Mouse (Mus musculus): ENCODE results near the gene Sept1. TPM values are rescaled to one million over a fixed set of nuclear protein-coding genes. Genes with fewer than 3 reads are reported as not detected.

Gene Sept1
- polyA plus RNA-seq, 1 experiment from 2014 or later: 11.6 TPM

DNA sequence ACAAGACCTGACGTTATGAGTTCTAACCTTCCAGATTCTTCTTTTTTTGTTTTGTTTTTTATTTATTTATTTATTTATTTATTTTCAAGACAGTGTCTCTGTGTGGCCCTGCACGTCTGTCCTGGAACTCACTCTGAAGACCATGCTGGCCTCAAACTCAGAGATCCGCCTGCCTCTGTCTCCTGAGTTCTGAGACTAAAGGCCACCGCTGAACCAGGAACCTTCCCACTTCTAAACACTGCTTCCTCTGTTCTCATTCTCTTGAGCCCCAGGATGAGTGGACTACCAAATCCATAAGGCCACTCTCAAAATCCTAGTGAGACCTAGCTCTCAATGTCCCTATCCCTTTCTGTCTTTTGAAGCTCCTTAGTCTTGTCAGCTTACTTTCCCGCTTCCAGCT, 23.1 kb downstream of the Sept1 start:
- no peaks in the 10 kb centered on the region for H3K9me3 ChIP-seq (ENCODE audit: control insufficient read depth, low read length)
- peak overlapping the region; percentile 67 for H3K4me2 ChIP-seq (ENCODE audit: low read length)
- H3K4me1 ChIP-seq (ENCODE audit: control insufficient read depth, insufficient read depth, low read length): peaks cover 27% of the 10 kb centered on the region
- H3K4me3 ChIP-seq (replicated peaks; ENCODE audit: low read depth, low read length): peak overlapping the region; percentile 35; the same call in 1 of the 2 replicates
- H3K27me3 ChIP-seq (ENCODE audit: control insufficient read depth, insufficient read depth, low read length): no peaks in the 10 kb centered on the region; the same call in 1 of the 2 replicates
- H3K36me3 ChIP-seq (ENCODE audit: control insufficient read depth, insufficient read depth, low read length): 0 out of 2 replicates have a peak, but pooled peaks cover 3% of the 10 kb centered on the region
- no peak overlapping the region for H3K9ac ChIP-seq (replicated peaks; ENCODE audit: low read length)
- peak overlapping the region; percentile 83; the same call in 1 of the 2 replicates for H3K27ac ChIP-seq (replicated peaks; ENCODE audit: low read depth, low read length)
- ATAC-seq (ENCODE audit: low FRiP score, low TSS enrichment) (no peak), DNase-seq (no peak)
- WGBS: 81% methylated on average over 5 of the region's 5 CpGs

DNA sequence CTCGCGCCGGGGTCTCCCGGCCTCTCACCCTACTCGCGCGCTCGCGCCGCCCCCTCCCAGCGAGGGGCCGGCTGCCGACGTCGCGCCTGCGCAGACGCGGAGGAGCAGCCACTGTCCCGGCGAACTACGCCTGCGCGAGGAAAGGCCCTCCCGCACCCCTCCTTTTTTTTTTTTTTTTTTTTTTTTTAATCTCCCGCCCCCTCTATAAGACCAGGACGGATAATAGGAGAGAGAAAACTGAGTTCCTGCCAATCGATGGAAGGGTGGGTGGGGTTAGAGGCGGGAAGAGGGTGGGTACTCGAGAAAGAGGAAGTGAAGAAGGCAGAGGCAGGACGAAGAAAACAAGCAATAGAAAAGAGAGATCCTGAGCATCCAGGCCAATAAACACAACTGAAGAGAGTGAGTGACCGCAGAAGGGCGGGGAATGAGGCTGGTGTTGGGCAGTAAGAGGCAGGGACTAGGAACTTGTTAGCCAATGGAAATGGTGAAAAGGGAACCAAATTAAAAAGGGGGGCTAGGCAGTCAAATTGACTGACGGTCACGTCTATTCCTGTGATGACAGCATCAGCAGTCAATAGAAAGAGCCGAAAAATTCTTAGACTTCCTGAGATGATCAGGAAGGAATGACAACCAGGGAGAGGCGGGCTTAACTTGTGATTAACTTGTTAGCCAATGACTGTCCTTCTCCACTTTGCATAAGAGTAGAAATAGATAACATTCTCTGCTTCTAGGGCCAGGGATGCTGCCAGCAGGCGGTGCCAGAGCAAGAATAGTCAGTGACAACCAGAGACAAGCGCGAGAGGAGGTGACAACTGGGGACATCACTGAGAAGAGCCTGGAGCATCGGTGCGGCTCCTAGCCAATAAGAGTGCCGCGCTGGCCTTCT, 24.1 kb downstream of the Sept1 start, which contains the start of gene Mylpf:
Gene Mylpf, plus strand, starts transcription at position 338 of the 886 bp plus-strand sequence.
- Histone ChIP-seq H3K4me3 (replicated peaks; ENCODE audit: low read depth, low read length) (peak within 1 kb of the TSS; percentile 94), H3K36me3 (ENCODE audit: control insufficient read depth, insufficient read depth, low read length) (peaks cover 10% of the 10 kb centered on the region; the same call in 1 of the 2 replicates), H3K9ac (replicated peaks; ENCODE audit: low read length) (peak within 1 kb of the TSS; percentile 89), H3K27ac (replicated peaks; ENCODE audit: low read depth, low read length) (peak within 1 kb of the TSS; percentile 86), H3K4me1 (ENCODE audit: control insufficient read depth, insufficient read depth, low read length) (peaks cover 30% of the 10 kb centered on the region), H3K27me3 (ENCODE audit: control insufficient read depth, insufficient read depth, low read length) (no peaks in the 10 kb centered on the region; the same call in 1 of the 2 replicates), H3K9me3 (ENCODE audit: control insufficient read depth, low read length) (no peaks in the 10 kb centered on the region), H3K4me2 (ENCODE audit: low read length) (peak within 1 kb of the TSS; percentile 99)
- under 1% methylated on average over 44 of the region's 44 CpGs for WGBS
- peak; percentile 93 for ATAC-seq (ENCODE audit: low FRiP score, low TSS enrichment)
- DNase-seq: peak; percentile 98

DNA sequence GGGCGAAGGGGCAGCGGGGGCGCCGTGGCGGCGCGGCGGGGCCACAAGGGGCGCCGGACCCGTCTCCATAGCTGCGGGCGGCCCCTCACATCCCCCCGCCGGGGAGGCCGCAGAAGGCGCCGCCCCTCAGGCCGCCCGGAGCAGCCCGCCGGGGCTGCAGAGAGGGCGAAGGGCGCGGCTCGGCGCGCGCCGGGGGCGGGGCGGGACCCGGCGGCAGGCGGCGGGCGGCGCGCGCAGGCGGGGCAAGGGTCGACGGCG, 24.7 kb downstream of the Sept1 start, which contains the start of gene Tbc1d10b:
Gene Tbc1d10b, minus strand, starts transcription at position 174 of the 258 bp plus-strand sequence.
- H3K4me1 ChIP-seq (ENCODE audit: control insufficient read depth, insufficient read depth, low read length): peaks cover 30% of the 10 kb centered on the region
- H3K9me3 ChIP-seq (ENCODE audit: control insufficient read depth, low read length): no peaks in the 10 kb centered on the region
- peak within 1 kb of the TSS; percentile 99 for H3K4me2 ChIP-seq (ENCODE audit: low read length)
- no peaks in the 10 kb centered on the region for H3K27me3 ChIP-seq (ENCODE audit: control insufficient read depth, insufficient read depth, low read length)
- DNase-seq (no peak), ATAC-seq (ENCODE audit: low FRiP score, low TSS enrichment) (peak; percentile 40)
- H3K36me3 ChIP-seq (ENCODE audit: control insufficient read depth, insufficient read depth, low read length): peaks cover 15% of the 10 kb centered on the region
- under 1% methylated on average over 39 of the region's 44 CpGs for WGBS
- H3K27ac ChIP-seq (replicated peaks; ENCODE audit: low read depth, low read length): peak within 1 kb of the TSS; percentile 86
- H3K4me3 ChIP-seq (replicated peaks; ENCODE audit: low read depth, low read length): peak within 1 kb of the TSS; percentile 94
- peak within 1 kb of the TSS; percentile 89 for H3K9ac ChIP-seq (replicated peaks; ENCODE audit: low read length)

DNA sequence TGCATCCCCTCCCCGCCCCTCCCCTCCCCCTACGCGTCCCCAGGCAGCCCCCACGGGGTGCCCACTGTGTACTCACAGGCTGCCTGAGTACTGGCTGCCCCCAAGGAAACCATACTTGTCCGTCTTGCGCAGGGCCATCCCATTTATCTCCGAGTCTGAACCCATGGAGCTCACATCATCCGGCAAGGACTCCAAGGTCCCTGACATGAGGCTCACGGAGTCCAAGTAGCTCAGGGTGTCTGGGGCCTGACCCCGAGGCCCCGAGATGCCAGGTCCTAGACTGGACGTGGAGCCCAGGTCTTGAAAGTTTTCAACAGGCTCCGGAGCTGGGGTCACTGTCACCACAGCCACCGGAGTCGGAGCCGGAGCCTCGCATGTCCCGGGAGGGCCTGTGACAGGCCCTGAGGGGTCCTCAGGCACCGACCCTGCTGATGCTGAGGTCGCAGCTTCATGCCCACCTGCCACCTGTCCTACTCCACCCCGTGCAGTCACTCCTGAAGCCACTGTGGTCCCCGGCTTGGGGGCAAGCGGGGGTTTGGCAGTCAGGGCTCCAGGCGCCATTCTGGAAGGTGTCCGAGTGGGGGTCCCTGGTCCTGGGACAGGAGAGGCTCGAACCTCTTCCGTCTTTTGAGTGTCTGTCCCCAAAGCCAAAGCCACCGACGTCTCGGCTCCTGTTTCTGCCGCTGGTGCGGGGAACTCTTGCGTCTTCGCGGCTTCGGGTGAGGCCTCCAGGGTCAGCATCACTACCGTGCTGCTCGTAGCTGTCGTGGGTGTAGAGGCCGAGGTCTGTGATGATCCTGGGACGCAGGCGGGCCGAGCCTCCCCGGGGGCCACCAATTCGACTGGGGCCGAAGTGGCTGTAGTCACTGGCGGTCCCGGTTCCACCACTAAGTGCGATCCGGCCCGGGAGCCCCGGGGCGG, 25.3 kb downstream of the Sept1 start:
- Histone ChIP-seq H3K36me3 (ENCODE audit: control insufficient read depth, insufficient read depth, low read length) (peaks cover 21% of the 10 kb centered on the region), H3K27me3 (ENCODE audit: control insufficient read depth, insufficient read depth, low read length) (no peaks in the 10 kb centered on the region), H3K4me3 (replicated peaks; ENCODE audit: low read depth, low read length) (peak overlapping the region; percentile 94), H3K4me1 (ENCODE audit: control insufficient read depth, insufficient read depth, low read length) (peaks cover 30% of the 10 kb centered on the region), H3K27ac (replicated peaks; ENCODE audit: low read depth, low read length) (peak overlapping the region; percentile 86), H3K9ac (replicated peaks; ENCODE audit: low read length) (peak overlapping the region; percentile 89), H3K4me2 (ENCODE audit: low read length) (peak overlapping the region; percentile 99), H3K9me3 (ENCODE audit: control insufficient read depth, low read length) (no peaks in the 10 kb centered on the region)
- ATAC-seq (ENCODE audit: low FRiP score, low TSS enrichment): peak; percentile 9; the same call in 1 of the 2 replicates
- peak; percentile 27 for DNase-seq
- under 1% methylated on average over 52 of the region's 53 CpGs for WGBS

DNA sequence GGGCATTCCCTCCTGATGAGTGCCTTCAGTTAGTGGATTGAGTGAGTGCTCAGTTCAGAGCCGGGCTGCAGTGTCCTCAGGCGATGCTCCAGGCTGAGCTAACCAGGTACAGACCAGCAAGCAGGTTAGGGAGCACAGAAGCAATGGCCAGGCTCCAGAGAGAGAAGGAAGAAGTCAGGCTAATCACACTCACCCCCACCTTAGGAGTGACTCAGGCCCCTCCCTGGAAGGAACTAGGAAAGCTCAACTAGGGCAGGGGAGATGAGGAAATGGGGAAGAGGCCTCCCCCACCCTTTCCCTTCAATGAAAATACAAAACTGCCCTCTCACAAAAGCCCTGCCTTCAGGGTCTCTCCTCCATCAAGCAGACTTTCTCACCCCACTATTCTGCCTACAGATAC, 26.3 kb downstream of the Sept1 start:
- Histone ChIP-seq H3K36me3 (ENCODE audit: control insufficient read depth, insufficient read depth, low read length) (peaks cover 28% of the 10 kb centered on the region), H3K4me3 (replicated peaks; ENCODE audit: low read depth, low read length) (peak overlapping the region; percentile 94), H3K9me3 (ENCODE audit: control insufficient read depth, low read length) (no peaks in the 10 kb centered on the region), H3K4me2 (ENCODE audit: low read length) (peak overlapping the region; percentile 99), H3K4me1 (ENCODE audit: control insufficient read depth, insufficient read depth, low read length) (peaks cover 30% of the 10 kb centered on the region), H3K27ac (replicated peaks; ENCODE audit: low read depth, low read length) (no peak overlapping the region), H3K27me3 (ENCODE audit: control insufficient read depth, insufficient read depth, low read length) (no peaks in the 10 kb centered on the region), H3K9ac (replicated peaks; ENCODE audit: low read length) (peak overlapping the region; percentile 89)
- 58% methylated on average over 2 of the region's 2 CpGs for WGBS
- DNase-seq: no peak
- ATAC-seq (ENCODE audit: low FRiP score, low TSS enrichment): no peak

DNA sequence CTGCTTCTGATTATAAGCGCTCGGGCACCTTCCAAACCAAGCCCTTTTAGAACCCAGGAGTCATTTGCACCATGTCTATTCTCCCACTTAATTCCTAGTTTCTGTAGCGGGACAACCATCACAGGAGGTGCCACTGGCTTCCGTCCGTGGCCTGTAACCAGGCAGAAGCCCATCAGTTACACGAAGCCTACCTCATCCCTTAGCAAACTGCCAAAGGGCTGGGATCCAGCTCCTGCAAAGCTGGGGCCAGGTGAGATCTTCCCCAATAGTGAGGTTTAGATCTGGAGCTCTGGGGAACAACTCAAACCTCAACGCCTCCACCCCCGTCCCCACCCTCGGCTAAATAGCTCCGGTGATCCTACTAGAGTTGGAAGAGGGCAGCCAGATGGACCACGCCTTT, 36.4 kb downstream of the Sept1 start:
- H3K4me1 ChIP-seq (ENCODE audit: control insufficient read depth, insufficient read depth, low read length): peaks cover 15% of the 10 kb centered on the region
- no peak for DNase-seq
- ATAC-seq (ENCODE audit: low FRiP score, low TSS enrichment): no peak
- WGBS: 57% methylated on average over 11 of the region's 11 CpGs
- H3K4me2 ChIP-seq (ENCODE audit: low read length): peak overlapping the region; percentile 82
- no peaks in the 10 kb centered on the region for H3K9me3 ChIP-seq (ENCODE audit: control insufficient read depth, low read length)
- peak overlapping the region; percentile 75 for H3K4me3 ChIP-seq (replicated peaks; ENCODE audit: low read depth, low read length)
- H3K36me3 ChIP-seq (ENCODE audit: control insufficient read depth, insufficient read depth, low read length): peaks cover 79% of the 10 kb centered on the region
- H3K27me3 ChIP-seq (ENCODE audit: control insufficient read depth, insufficient read depth, low read length): no peaks in the 10 kb centered on the region
- H3K9ac ChIP-seq (replicated peaks; ENCODE audit: low read length): peak overlapping the region; percentile 65
- peak overlapping the region; percentile 82 for H3K27ac ChIP-seq (replicated peaks; ENCODE audit: low read depth, low read length)

DNA sequence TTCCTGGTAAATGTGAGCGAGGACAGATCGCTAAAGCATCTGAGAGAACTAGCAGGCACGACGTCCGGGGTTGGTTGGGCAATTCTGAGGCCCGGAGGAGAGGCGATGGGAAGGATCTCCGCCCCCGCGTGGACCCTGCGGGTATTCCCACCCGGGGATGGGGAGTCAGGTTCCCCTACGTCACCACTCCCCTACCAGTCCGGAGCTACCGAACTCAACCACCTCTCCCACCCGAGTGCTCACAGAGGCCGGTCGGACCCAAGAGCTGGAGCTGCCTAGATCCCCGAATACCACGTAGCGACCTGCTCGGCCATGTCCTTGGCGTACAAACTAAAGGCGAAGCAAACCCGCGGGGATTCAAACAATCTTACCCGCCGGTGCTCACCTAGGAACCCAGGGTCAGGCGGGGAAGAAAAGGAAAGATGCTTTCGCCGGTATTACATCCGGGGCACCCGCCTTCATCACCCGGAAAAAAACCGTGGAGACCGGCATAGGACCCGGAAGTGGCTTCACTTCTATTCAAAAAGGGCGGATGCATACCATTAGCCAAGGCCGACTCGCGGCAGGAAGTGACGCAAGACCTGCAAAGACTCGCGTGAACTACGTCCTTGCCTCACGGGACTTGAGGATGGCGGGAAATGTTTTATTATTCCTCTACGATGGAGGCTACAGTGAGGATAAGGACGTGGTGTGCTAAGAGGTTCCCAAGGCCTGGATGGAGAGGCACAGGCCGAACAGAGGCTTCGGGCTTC, 37.2 kb downstream of the Sept1 start, which contains the start of gene Cd2bp2:
Gene Cd2bp2, minus strand, starts transcription at position 507 of the 752 bp plus-strand sequence.
- ATAC-seq (ENCODE audit: low FRiP score, low TSS enrichment) (peak; percentile 97), DNase-seq (peak; percentile 99)
- Histone ChIP-seq H3K4me1 (ENCODE audit: control insufficient read depth, insufficient read depth, low read length) (peaks cover 15% of the 10 kb centered on the region), H3K9me3 (ENCODE audit: control insufficient read depth, low read length) (no peaks in the 10 kb centered on the region), H3K4me2 (ENCODE audit: low read length) (peak within 1 kb of the TSS; percentile 82), H3K36me3 (ENCODE audit: control insufficient read depth, insufficient read depth, low read length) (peaks cover 78% of the 10 kb centered on the region), H3K27ac (replicated peaks; ENCODE audit: low read depth, low read length) (peak within 1 kb of the TSS; percentile 87), H3K4me3 (replicated peaks; ENCODE audit: low read depth, low read length) (peak within 1 kb of the TSS; percentile 75), H3K27me3 (ENCODE audit: control insufficient read depth, insufficient read depth, low read length) (no peaks in the 10 kb centered on the region), H3K9ac (replicated peaks; ENCODE audit: low read length) (peak within 1 kb of the TSS; percentile 68)
- WGBS: under 1% methylated on average over 51 of the region's 51 CpGs

DNA sequence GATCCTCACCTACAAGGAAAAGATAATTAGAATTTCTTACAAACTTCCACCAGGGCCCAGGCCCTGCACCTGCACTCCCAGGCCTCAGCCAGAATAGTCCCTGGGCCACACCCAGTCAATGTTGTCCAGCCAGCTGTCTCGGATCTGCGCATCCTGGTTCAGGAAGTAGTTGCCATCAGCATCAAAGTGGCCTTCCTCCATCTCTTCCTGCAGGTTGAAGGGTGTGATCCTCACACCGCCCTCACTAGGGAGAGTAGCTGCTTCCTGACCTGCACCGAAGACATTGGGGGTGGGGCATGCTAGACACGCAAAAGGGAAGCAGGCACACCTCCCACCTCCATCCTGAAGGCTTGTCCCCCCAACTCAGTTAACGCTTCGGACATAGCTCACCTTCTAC, 38.3 kb downstream of the Sept1 start:
- Histone ChIP-seq H3K4me2 (ENCODE audit: low read length) (peak overlapping the region; percentile 65), H3K27me3 (ENCODE audit: control insufficient read depth, insufficient read depth, low read length) (no peaks in the 10 kb centered on the region), H3K9ac (replicated peaks; ENCODE audit: low read length) (peak overlapping the region; percentile 68; the same call in 1 of the 2 replicates), H3K4me1 (ENCODE audit: control insufficient read depth, insufficient read depth, low read length) (peaks cover 15% of the 10 kb centered on the region), H3K27ac (replicated peaks; ENCODE audit: low read depth, low read length) (no peak overlapping the region), H3K9me3 (ENCODE audit: control insufficient read depth, low read length) (no peaks in the 10 kb centered on the region), H3K4me3 (replicated peaks; ENCODE audit: low read depth, low read length) (peak overlapping the region; percentile 75), H3K36me3 (ENCODE audit: control insufficient read depth, insufficient read depth, low read length) (peaks cover 71% of the 10 kb centered on the region)
- no peak for DNase-seq
- ATAC-seq (ENCODE audit: low FRiP score, low TSS enrichment): no peak
- 85% methylated on average over 7 of the region's 7 CpGs for WGBS

Data from midbrain, embryonic 14.5 days (tissue).